Mouse (Mus musculus): ENCODE results near the gene Apbb1. TPM values are rescaled to one million over a fixed set of nuclear protein-coding genes. Genes with fewer than 3 reads are reported as not detected.

The Apbb1 gene
- polyA plus RNA-seq (2014; fragmentation: Illumina TruSeq; extraction: RNeasy Lipid Tissue Mini Kit (QIAGEN cat#74804); ENCODE audit: low read depth, low replicate concordance), result 2.7 TPM

DNA sequence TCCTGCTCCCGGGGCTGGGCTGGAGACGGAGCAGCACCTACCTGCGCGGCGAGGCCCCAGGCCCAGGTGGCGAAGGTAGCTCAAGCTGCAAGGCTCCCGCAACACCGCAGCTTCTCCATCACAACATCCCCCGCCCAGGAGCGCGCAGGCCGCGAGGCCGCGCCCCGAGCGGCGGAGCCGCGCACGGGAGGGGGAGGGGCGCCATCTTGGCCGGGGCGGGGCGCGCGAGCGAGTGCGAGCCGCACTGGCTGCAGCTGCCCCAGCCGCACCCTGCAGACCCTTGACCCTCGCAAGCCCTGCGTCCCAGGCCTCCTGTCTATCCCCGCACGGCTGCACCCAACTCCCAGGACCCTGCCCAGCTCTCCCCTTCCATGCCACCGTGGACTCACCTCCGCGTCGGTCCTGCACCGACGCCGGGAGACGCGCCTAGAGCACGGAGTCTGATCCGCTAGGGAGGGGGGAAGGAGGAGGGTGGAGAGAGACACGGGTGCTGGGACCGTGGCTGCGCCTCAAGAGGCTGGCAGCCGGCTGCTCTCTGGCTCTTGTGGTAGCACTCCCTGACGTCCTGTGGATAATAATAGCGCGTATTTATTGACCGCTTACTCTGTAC is at the start of gene Apbb1:
TSS of gene Apbb1 (minus strand) at position 560 of the 610 bp plus-strand sequence.

GRCm38 (mm10) chr7:105554212-105554942 is 27.1 kb downstream of the Apbb1 start, which contains the start of gene Smpd1:
Gene Smpd1, plus strand, starts transcription at chr7:105554360.

Other genes with a start within 250 kb of the Apbb1 start
- not detected for gene Olfr690, start 247.5 kb downstream of the Apbb1 start, polyA plus RNA-seq (2014; fragmentation: Illumina TruSeq; extraction: RNeasy Lipid Tissue Mini Kit (QIAGEN cat#74804); ENCODE audit: low read depth, low replicate concordance)
- not detected for gene Olfr691, start 239.4 kb downstream of the Apbb1 start, polyA plus RNA-seq (2014; fragmentation: Illumina TruSeq; extraction: RNeasy Lipid Tissue Mini Kit (QIAGEN cat#74804); ENCODE audit: low read depth, low replicate concordance)
- gene Olfr692, start 213.4 kb downstream of the Apbb1 start, polyA plus RNA-seq (2014; fragmentation: Illumina TruSeq; extraction: RNeasy Lipid Tissue Mini Kit (QIAGEN cat#74804); ENCODE audit: low read depth, low replicate concordance), result not detected
- not detected for gene Gm5901, start 206.6 kb downstream of the Apbb1 start, polyA plus RNA-seq (2014; fragmentation: Illumina TruSeq; extraction: RNeasy Lipid Tissue Mini Kit (QIAGEN cat#74804); ENCODE audit: low read depth, low replicate concordance)
- gene Fam160a2, start 181.6 kb downstream of the Apbb1 start, polyA plus RNA-seq (2014; fragmentation: Illumina TruSeq; extraction: RNeasy Lipid Tissue Mini Kit (QIAGEN cat#74804); ENCODE audit: low read depth, low replicate concordance), result 12.0 TPM
- gene Cnga4, start 177.1 kb downstream of the Apbb1 start, polyA plus RNA-seq (2014; fragmentation: Illumina TruSeq; extraction: RNeasy Lipid Tissue Mini Kit (QIAGEN cat#74804); ENCODE audit: low read depth, low replicate concordance), result not detected
- not detected for gene Cckbr, start 155.9 kb downstream of the Apbb1 start, polyA plus RNA-seq (2014; fragmentation: Illumina TruSeq; extraction: RNeasy Lipid Tissue Mini Kit (QIAGEN cat#74804); ENCODE audit: low read depth, low replicate concordance)
- 3.4 TPM for gene Cavin3, start 99.4 kb downstream of the Apbb1 start, polyA plus RNA-seq (2014; fragmentation: Illumina TruSeq; extraction: RNeasy Lipid Tissue Mini Kit (QIAGEN cat#74804); ENCODE audit: low read depth, low replicate concordance)
- gene Smpd1, start 27.3 kb downstream of the Apbb1 start, polyA plus RNA-seq (2014; fragmentation: Illumina TruSeq; extraction: RNeasy Lipid Tissue Mini Kit (QIAGEN cat#74804); ENCODE audit: low read depth, low replicate concordance), result 9.9 TPM
- not detected for gene Hpx, start 18.5 kb upstream of the Apbb1 start, polyA plus RNA-seq (2014; fragmentation: Illumina TruSeq; extraction: RNeasy Lipid Tissue Mini Kit (QIAGEN cat#74804); ENCODE audit: low read depth, low replicate concordance)
- gene Trim3, start 51.9 kb upstream of the Apbb1 start, polyA plus RNA-seq (2014; fragmentation: Illumina TruSeq; extraction: RNeasy Lipid Tissue Mini Kit (QIAGEN cat#74804); ENCODE audit: low read depth, low replicate concordance), result 5.3 TPM
- gene Timm10b, start 58.4 kb upstream of the Apbb1 start, polyA plus RNA-seq (2014; fragmentation: Illumina TruSeq; extraction: RNeasy Lipid Tissue Mini Kit (QIAGEN cat#74804); ENCODE audit: low read depth, low replicate concordance), result 29.8 TPM
- 9.8 TPM for gene Arfip2, start 58.8 kb upstream of the Apbb1 start, polyA plus RNA-seq (2014; fragmentation: Illumina TruSeq; extraction: RNeasy Lipid Tissue Mini Kit (QIAGEN cat#74804); ENCODE audit: low read depth, low replicate concordance)
- 0.65 TPM for gene Gm45799, start 58.9 kb upstream of the Apbb1 start, polyA plus RNA-seq (2014; fragmentation: Illumina TruSeq; extraction: RNeasy Lipid Tissue Mini Kit (QIAGEN cat#74804); ENCODE audit: low read depth, low replicate concordance)
- gene Dnhd1, start 69.2 kb upstream of the Apbb1 start, polyA plus RNA-seq (2014; fragmentation: Illumina TruSeq; extraction: RNeasy Lipid Tissue Mini Kit (QIAGEN cat#74804); ENCODE audit: low read depth, low replicate concordance), result 3.4 TPM
- 41.7 TPM for gene Ilk, start 154.9 kb upstream of the Apbb1 start, polyA plus RNA-seq (2014; fragmentation: Illumina TruSeq; extraction: RNeasy Lipid Tissue Mini Kit (QIAGEN cat#74804); ENCODE audit: low read depth, low replicate concordance)
- gene Rrp8, start 155.7 kb upstream of the Apbb1 start, polyA plus RNA-seq (2014; fragmentation: Illumina TruSeq; extraction: RNeasy Lipid Tissue Mini Kit (QIAGEN cat#74804); ENCODE audit: low read depth, low replicate concordance), result 21.7 TPM
- 8.3 TPM for gene Taf10, start 162.7 kb upstream of the Apbb1 start, polyA plus RNA-seq (2014; fragmentation: Illumina TruSeq; extraction: RNeasy Lipid Tissue Mini Kit (QIAGEN cat#74804); ENCODE audit: low read depth, low replicate concordance)
- gene Tpp1, start 170.6 kb upstream of the Apbb1 start, polyA plus RNA-seq (2014; fragmentation: Illumina TruSeq; extraction: RNeasy Lipid Tissue Mini Kit (QIAGEN cat#74804); ENCODE audit: low read depth, low replicate concordance), result 183 TPM
- gene Dchs1, start 206.0 kb upstream of the Apbb1 start, polyA plus RNA-seq (2014; fragmentation: Illumina TruSeq; extraction: RNeasy Lipid Tissue Mini Kit (QIAGEN cat#74804); ENCODE audit: low read depth, low replicate concordance), result 0.08 TPM
- gene Mrpl17, start 229.4 kb upstream of the Apbb1 start, polyA plus RNA-seq (2014; fragmentation: Illumina TruSeq; extraction: RNeasy Lipid Tissue Mini Kit (QIAGEN cat#74804); ENCODE audit: low read depth, low replicate concordance), result 13.9 TPM

Data from kidney, adult 10 weeks (tissue).